ENCODE assay signal across 20 mouse cellular contexts in the genomic region with DNA sequence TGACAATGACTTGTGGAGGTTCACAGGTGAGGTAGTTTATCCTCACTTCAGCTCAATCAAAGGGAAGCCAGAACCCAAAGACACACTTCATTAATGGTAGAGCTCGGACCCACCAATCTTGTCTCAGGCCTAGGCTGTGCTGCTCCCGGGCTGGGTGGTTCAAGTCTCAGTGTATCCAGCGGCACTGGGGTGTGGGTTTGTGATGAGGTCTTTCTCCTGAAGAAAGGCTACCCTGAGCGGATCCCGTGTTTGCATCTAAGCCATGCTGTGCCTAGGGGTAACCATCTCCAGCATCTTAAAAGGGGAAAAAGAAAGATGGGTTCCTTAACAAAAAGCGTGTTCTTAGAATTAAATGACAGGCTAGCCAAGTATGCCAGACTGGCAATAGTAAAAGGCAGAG.
DNase-seq lines count a peak whose midpoint lies in the region; ATAC-seq lines count a peak whose summit lies in the region.
"Had no signal": no experiment of that assay in that cellular context is flagged by ENCODE, and none has a peak within 500 bp of the region (broad histone marks: within the 10 kb centered on the region; RNA-seq: fewer than 3 reads in every experiment).

No protein-coding gene starts in this region.

- H3K4me3 ChIP-seq in neural tube, embryonic 11.5 days (ENCODE audit: low read depth, low read length), result no peak overlapping the region
- H3K4me3 ChIP-seq in midbrain, embryonic 14.5 days (replicated peaks; ENCODE audit: low read depth, low read length), result no peak overlapping the region
- H3K4me3 ChIP-seq in kidney, embryonic 14.5 days (ENCODE audit: low read length), result no peak overlapping the region
- H3K4me3 ChIP-seq: heart, embryonic 12.5 days; left cerebral cortex, adult 2 months; limb, embryonic 10.5 days; stomach, embryonic 15.5 days had no signal

- no peak overlapping the region for H3K9ac ChIP-seq in neural tube, embryonic 11.5 days (ENCODE audit: low read length)
- H3K9ac ChIP-seq in midbrain, embryonic 14.5 days (replicated peaks; ENCODE audit: low read length), result no peak overlapping the region
- no peak overlapping the region for H3K9ac ChIP-seq in kidney, embryonic 14.5 days (ENCODE audit: low read depth, low read length)
- H3K9ac ChIP-seq: heart, embryonic 12.5 days; liver, postnatal 0 days; stomach, embryonic 15.5 days had no signal

- ATAC-seq in neural tube, embryonic 11.5 days (ENCODE audit: insufficient read depth, low FRiP score, low TSS enrichment), result peak; percentile 35; the same call in 1 of the 2 replicates
- ATAC-seq in midbrain, embryonic 14.5 days (ENCODE audit: low FRiP score, low TSS enrichment), result no peak
- no peak for ATAC-seq in kidney, embryonic 14.5 days (ENCODE audit: low FRiP score, low TSS enrichment)
- ATAC-seq: liver, postnatal 0 days had no signal

- H3K9me3 ChIP-seq in neural tube, embryonic 11.5 days (ENCODE audit: control insufficient read depth, low read length), result no peaks in the 10 kb centered on the region
- no peaks in the 10 kb centered on the region for H3K9me3 ChIP-seq in midbrain, embryonic 14.5 days (ENCODE audit: control insufficient read depth, low read length)
- no peaks in the 10 kb centered on the region for H3K9me3 ChIP-seq in kidney, embryonic 14.5 days (ENCODE audit: control insufficient read depth, low read length)
- H3K9me3 ChIP-seq: heart, embryonic 12.5 days; limb, embryonic 10.5 days; stomach, embryonic 15.5 days had no signal

- H3K36me3 ChIP-seq in neural tube, embryonic 11.5 days (ENCODE audit: control insufficient read depth, insufficient read depth, low read length), result no peaks in the 10 kb centered on the region
- no peaks in the 10 kb centered on the region for H3K36me3 ChIP-seq in midbrain, embryonic 14.5 days (ENCODE audit: control insufficient read depth, insufficient read depth, low read length)
- no peaks in the 10 kb centered on the region for H3K36me3 ChIP-seq in kidney, embryonic 14.5 days (ENCODE audit: control insufficient read depth, insufficient read depth, low read length)
- H3K36me3 ChIP-seq: heart, embryonic 12.5 days; limb, embryonic 10.5 days; stomach, embryonic 15.5 days had no signal

- no peak overlapping the region for H3K27ac ChIP-seq in neural tube, embryonic 11.5 days (ENCODE audit: low read depth, low read length)
- 0 out of 2 replicates have a peak overlapping the region, but pooled peaks have one; percentile 21 for H3K27ac ChIP-seq in midbrain, embryonic 14.5 days (replicated peaks; ENCODE audit: low read depth, low read length)
- no peak overlapping the region for H3K27ac ChIP-seq in kidney, embryonic 14.5 days (ENCODE audit: low read depth, low read length)
- H3K27ac ChIP-seq: left cerebral cortex, adult 2 months; limb, embryonic 10.5 days; stomach, embryonic 15.5 days had no signal

- H3K4me1 ChIP-seq in neural tube, embryonic 11.5 days (ENCODE audit: control insufficient read depth, insufficient read depth, low read length), result peaks cover 9% of the 10 kb centered on the region; the same call in 1 of the 2 replicates
- peaks cover 21% of the 10 kb centered on the region for H3K4me1 ChIP-seq in midbrain, embryonic 14.5 days (ENCODE audit: control insufficient read depth, insufficient read depth, low read length)
- H3K4me1 ChIP-seq in kidney, embryonic 14.5 days (ENCODE audit: control insufficient read depth, insufficient read depth, low read length), result no peaks in the 10 kb centered on the region

- H3K27me3 ChIP-seq in neural tube, embryonic 11.5 days (ENCODE audit: control insufficient read depth, insufficient read depth, low read length), result no peaks in the 10 kb centered on the region
- no peaks in the 10 kb centered on the region for H3K27me3 ChIP-seq in midbrain, embryonic 14.5 days (ENCODE audit: control insufficient read depth, insufficient read depth, low read length)
- no peaks in the 10 kb centered on the region for H3K27me3 ChIP-seq in kidney, embryonic 14.5 days (ENCODE audit: control insufficient read depth, insufficient read depth, low read length)
- H3K27me3 ChIP-seq: heart, embryonic 12.5 days; stomach, embryonic 15.5 days had no signal

- WGBS in neural tube, embryonic 11.5 days, result 60% methylated on average over 6 of the region's 6 CpGs
- WGBS in midbrain, embryonic 14.5 days, result 42% methylated on average over 6 of the region's 6 CpGs
- WGBS in kidney, embryonic 14.5 days, result 87% methylated on average over 6 of the region's 6 CpGs

- H3K4me2 ChIP-seq in neural tube, embryonic 11.5 days (ENCODE audit: low read depth), result no peak overlapping the region
- no peak overlapping the region for H3K4me2 ChIP-seq in midbrain, embryonic 14.5 days (ENCODE audit: low read length)
- H3K4me2 ChIP-seq in kidney, embryonic 14.5 days (replicated peaks; ENCODE audit: low read depth, low read length), result no peak overlapping the region
- H3K4me2 ChIP-seq: stomach, embryonic 15.5 days had no signal

- peak; percentile 24 for DNase-seq in embryo, embryonic 10.5 days (ENCODE audit: low spot score)
- DNase-seq in embryo, embryonic 11 days, result no peak
- DNase-seq in neural tube, embryonic 11.5 days (ENCODE audit: low spot score), result no peak
- DNase-seq in neural tube, embryonic 10.5 days (ENCODE audit: extremely low spot score, low spot score), result no peak
- DNase-seq in midbrain, embryonic 14.5 days, result no peak
- DNase-seq in retina, postnatal 1 day, result no peak
- DNase-seq in T-cell, adult 2 months (ENCODE audit: low spot score), result no peak
- DNase-seq: adrenal gland, postnatal 10 days; heart, postnatal 14 days; kidney, adult 11 months; kidney, postnatal 14 days; liver, postnatal 0 days; lung, postnatal 10 days; right cerebral cortex, postnatal 25 days; thymus, adult 2 months had no signal
